Mouse (Mus musculus) CH12.LX (cell line): ENCODE results near the gene Tstd2.

Source experiments
- CTCF ChIP-seq, 2 experiments: IDR thresholded peaks in 1 of 2; conservative IDR thresholded peaks in 1 of 2; 2 replicates each; pipeline ENCODE4 v1.5.1; 2011 to 2012; ENCODE audit warnings: low read depth in 2 of 2, low read length in 2 of 2, improper control_type of control experiment in 1 of 2, inconsistent platforms in 1 of 2, mild to moderate bottlenecking in 1 of 2, moderate library complexity in 1 of 2
- EP300 ChIP-seq: IDR thresholded peaks from 2 replicates; pipeline ENCODE4 v1.6.1; 2011; ENCODE audit warnings: low read length, improper control_type of control experiment
- GABPA ChIP-seq: IDR thresholded peaks from 2 replicates; pipeline ENCODE4 v1.6.1; 2012; ENCODE audit warnings: low read depth, low read length, improper control_type of control experiment, inconsistent platforms; ENCODE audit not compliant: insufficient replicate concordance
- JUND ChIP-seq: conservative IDR thresholded peaks from 2 replicates; pipeline ENCODE4 v1.6.1; 2011; ENCODE audit warnings: low read depth, low read length, improper control_type of control experiment
- KAT2A ChIP-seq: IDR thresholded peaks from 2 replicates; pipeline ENCODE4 v1.6.1; 2012; ENCODE audit warnings: low read length, improper control_type of control experiment, inconsistent platforms; ENCODE audit not compliant: insufficient replicate concordance
- MAX ChIP-seq: IDR thresholded peaks from 2 replicates; pipeline ENCODE4 v1.6.1; 2011; ENCODE audit warnings: low read length, improper control_type of control experiment
- POLR2A ChIP-seq: IDR thresholded peaks from 2 replicates; pipeline ENCODE4 v1.6.1; 2011; ENCODE audit warnings: low read depth, mild to moderate bottlenecking, improper control_type of control experiment, low read length
- ZNF384 ChIP-seq: IDR thresholded peaks from 2 replicates; pipeline ENCODE4 v1.6.1; 2012; ENCODE audit warnings: low read depth, low read length, improper control_type of control experiment, inconsistent platforms

GRCm38 (mm10) chr4:46126541-46126940 lies 12.0 kb downstream of the Tstd2 start:
- TF ChIP-seq JUND (no peak), ZNF384 (no peak), EP300 (no peak), POLR2A (no peak), GABPA (no peak), CTCF (conservative IDR thresholded peaks at IDR 0.05 in 1 of 2, IDR thresholded peaks at IDR 0.05 in 1 of 2; ENCODE audit: low read depth in 2 of 2, low read length in 2 of 2) (peak; percentile 83 to 94; a peak in 3 of 4 replicates), KAT2A (no peak), MAX (no peak)
